Mouse (Mus musculus) cerebellum, adult 18-20 months (tissue): ENCODE results near the gene Gm20661.

Experiments
- DNase-seq, 2 experiments: peaks; one replicate each; pipeline ENCODE4 v3.0.0; 2021

Gene Gm20661

DNA sequence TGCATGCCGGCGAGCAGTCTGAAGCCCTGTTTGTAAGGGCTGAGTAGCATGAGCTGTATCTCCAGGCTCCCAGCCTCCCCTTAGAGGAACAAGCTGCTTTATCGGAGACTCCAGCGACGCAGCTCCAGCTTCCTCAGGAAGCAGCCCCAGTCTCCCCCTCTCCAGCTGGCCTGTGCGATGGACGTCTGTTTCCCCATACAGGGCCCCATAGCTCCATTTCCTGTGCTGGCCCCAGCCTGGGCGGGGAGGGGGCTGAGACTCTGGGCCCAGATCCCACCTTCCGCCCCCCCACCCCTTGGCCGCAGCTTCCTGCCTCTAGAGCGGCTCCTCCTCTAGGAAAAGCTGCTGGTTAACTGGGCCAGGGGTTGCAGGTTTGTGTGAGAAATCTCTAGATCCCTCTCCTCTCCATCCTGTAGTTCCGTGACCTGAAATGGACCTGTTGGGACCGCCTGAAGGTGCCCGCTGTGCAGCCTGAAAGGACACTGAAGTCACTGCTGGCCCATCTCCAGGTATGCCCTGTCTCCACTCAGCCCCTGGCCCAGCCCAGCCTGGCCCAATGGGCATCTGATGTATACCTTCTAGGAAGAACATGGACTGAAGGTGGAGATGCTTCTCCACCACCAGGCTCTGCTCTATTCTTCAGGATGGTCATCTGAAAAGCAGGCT lies at the start of gene Gm20661:
Gene Gm20661, plus strand, starts transcription at position 378 of the 666 bp plus-strand sequence.
- no peak for DNase-seq

DNA sequence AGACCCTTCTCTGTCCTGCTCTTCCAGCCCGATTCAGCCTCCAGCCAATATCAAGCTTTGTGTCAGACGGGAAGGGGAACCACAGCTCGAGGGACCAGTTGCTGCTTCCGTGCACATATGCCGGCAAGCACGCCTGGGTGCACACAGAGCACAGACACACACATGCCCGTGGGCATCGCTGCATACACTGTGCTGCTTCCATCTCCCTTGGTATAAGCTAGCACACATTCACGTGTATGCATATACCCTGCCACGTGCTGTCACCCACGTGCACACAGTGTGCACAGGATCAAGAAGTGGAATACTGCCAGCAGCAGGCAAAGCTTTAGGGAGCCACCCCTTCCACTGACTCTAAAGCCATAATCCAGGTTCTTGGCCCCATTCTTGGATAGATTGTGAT lies 48.7 kb upstream of the Gm20661 start:
- DNase-seq = no peak

DNA sequence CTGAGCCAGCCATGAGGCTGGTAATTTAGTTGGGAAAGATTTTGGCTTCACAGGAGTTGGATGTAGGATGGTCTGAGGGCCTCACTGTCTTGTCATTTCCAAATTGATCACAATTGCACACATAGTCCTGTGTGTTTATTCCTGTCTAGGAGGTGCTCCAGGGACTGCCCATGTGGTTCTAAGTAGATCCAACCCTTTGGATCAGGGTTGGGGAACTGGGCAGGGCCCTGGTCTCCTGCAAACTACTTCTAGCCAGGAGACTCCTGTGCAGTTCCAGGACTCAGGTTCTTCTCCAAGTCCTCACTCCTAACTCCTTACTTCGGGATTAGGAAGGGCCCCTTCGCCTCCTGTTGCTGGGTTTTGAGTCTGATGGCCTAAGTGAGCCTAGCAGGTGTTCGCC lies 47.5 kb upstream of the Gm20661 start, which contains the start of gene Camkv:
Gene Camkv, plus strand, starts transcription at position 301 of the 400 bp plus-strand sequence.
- no peak for DNase-seq

DNA sequence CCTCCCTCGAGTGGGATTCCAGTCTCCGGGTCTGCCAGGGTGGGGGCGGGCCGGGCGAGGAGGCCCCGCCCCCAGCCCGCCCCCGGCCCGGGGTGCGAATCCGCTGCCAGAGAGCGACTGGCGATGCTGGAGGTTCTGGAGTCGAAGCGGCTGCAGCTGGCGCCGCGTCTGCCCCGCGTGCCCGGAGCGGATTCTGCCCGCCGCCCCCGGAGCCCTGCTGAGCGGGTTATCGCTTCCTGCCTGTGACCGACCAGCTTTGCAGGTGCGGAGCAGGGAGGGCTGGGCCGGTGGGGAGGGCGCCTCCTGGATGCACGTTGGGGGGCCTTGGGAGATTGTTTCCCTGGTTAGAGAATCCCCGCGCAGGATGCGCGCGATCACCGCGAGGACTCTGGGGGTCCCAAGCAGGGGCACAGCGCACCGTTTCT lies 47.1 kb upstream of the Gm20661 start:
- DNase-seq = peak; percentile 15 to 28

DNA sequence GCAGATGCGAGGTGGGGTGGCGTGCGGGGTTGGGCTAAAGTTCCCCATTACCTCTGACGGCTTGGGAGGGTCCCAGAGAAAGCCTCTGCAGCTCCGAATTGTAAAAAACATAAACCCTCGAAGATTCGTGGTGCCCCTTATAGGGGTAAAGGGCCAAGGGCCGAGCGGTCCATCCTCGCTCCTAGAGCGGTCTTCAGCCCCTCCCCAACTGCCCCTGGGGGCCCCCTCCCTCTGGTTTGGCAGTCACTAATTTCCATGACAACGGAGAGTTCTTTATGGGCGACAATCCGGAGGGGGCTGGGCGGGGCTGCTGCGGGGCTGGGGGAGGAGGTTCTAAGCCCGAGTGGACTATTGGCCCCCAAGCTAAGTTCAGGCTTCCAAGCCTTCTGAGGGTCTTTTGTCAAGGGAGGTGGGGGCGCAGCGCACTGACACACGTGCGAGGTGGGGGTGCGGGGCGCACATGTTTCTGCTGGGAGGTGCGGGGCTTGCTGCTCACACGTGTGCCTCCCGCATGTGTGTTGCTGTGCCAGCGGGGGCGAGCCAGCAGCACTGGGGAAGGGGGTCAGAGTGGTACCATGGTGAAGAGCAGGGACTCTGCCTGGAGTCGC lies 46.5 kb upstream of the Gm20661 start:
- no peak for DNase-seq

DNA sequence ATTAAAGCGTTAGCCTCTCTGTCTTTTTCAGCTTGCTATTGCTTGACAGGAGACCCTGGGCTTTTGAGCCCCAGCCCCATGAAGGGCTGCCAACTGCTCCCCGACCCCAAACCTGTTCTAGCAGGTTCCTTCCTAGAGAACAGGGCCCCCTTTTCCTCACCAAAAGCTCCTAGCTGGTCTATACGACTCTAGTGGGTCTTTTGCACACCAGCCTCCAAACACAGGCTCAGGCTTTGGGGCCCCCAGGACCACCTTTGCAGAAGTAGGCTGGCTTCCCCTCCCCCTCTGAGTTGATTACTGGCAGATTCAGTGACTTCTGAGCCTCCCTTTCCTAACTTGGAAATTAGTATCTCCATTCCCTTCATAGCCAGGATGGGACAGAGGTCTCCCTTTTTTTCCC lies 46.0 kb upstream of the Gm20661 start:
- no peak for DNase-seq

DNA sequence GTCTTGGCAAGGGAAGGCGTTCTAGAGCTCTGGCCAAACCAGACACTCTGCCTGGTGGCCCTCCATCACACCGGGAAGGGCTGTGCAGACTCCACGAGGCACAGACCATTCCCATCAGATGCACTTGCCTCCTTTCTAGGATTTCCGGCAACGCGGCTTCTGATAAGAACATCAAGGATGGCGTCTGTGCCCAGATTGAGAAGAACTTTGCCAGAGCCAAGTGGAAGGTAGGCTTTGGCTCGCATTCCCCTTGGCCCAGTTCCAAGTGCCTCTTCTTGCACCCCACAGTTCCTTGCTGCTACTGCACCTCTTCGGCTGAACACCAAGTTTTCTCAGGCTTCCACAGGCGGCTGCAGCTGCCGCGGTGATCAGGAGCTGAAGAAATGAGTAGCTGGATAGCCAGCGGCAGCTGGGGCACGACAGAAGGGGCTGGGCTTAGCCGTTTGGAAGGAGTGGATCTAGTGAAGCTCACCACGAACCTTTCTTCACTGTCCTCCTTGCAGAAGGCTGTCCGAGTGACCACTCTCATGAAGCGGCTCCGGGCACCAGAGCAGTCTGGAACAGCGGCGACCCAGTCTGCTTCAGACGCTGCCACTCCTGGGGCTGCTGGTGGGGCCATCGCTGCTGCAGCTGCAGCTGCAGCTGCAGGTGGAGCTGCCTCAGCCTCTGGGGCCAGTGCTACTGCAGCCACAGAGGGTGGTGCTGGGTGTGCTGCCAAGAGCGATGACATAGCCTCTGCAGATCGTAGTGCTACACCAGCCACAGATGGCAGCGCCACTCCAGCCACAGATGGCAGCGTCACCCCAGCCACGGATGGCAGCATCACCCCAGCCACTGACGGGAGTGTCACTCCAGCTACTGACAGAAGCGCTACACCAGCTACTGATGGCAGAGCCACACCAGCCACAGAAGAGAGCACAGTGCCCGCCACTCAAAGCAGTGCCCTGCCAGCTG lies 35.3 kb upstream of the Gm20661 start:
- peak; percentile 57 to 64 for DNase-seq

DNA sequence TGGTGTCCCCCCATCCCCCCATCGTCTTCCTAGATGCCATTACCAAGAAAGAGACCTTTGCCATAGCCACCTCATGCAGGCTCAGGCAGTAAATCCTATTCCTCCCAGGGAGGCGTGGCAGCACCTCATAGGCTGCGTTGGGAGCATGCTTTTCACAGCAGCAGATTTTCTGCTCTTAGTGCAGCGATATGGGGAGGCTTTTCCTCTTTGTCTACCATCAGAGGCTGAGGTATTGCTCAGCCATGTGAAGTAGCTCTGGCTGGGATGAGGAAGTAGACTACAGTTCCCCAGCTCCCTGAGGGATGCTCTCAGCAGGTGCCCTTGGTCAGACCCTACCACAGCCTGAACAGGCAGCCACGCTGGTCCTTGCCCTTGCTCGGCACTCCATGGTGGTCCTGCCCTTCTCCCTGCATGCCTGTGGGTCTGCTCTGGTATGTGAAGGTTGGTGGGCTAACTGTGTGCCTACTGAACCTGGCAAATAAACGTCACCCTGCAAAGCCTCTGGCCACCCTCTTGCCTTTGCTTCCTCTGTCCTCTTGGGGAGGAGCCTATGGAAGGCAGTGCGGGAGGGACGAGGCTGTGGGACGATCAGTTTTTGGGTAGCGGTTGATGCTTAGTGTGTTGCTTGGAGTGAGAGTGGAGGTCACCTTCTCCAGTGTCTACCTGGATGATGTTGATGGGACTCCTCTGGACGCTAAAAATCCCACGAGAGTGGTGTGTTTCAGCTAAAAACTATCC lies 33.5 kb upstream of the Gm20661 start:
- no peak for DNase-seq

DNA sequence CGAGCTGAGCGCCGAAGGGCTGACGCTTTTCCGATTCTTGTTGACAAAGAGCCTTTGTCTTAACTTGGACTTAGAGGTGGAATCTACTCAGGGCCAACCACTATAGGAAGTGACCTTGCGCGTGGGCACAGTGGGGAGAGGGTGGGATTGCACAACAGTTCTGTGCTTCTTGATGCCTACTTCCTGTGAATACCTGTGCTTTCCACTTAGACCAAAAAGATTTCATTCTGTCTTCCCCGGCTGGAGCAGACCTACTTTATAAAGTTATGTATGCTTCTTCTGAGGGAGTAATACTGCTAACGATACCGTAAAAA lies 33.0 kb upstream of the Gm20661 start, which contains the start of gene Traip:
Gene Traip, plus strand, starts transcription at position 215 of the 314 bp plus-strand sequence.
- DNase-seq = no peak

DNA sequence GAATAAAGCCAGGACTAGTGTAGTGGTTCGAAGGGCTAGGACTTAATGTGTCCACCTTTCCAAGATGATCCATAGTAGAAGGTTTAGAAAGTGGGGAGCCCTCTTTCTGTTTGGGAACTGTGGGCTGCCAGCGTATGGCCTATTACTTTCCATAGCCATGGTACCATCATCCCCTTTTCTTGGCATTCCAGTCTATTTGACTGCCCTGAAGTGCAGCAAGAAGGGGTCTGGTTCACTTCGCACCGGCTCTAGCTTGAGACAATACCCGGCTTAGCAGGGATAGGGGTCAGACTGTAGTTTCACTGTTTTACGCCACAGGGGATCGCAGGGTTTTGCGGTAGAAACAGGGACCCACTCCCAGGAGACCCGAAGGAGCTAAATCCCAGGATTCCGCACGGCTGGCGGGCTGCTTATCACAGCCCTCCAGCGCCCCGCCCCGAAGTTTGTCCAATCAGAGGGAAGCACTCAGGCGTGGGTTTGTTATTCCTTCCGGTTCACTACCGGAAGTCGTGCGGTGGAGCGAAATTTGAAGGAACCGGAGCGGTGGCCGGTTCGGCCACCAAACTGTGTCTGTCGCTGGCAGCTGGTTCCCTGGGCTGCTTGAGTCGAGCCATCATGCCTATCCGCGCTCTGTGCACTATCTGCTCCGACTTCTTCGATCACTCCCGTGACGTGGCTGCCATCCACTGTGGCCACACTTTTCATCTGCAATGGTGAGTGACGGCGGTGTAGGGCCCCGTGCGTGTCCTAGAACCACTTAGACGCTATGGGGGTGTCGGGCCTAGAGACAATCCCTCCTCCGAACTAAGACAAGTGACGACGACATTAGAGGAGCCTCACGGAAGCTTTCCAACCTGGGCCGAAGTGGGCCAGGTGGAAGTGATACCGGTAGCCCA lies 32.1 kb upstream of the Gm20661 start:
- peak; percentile 91 to 95 for DNase-seq

DNA sequence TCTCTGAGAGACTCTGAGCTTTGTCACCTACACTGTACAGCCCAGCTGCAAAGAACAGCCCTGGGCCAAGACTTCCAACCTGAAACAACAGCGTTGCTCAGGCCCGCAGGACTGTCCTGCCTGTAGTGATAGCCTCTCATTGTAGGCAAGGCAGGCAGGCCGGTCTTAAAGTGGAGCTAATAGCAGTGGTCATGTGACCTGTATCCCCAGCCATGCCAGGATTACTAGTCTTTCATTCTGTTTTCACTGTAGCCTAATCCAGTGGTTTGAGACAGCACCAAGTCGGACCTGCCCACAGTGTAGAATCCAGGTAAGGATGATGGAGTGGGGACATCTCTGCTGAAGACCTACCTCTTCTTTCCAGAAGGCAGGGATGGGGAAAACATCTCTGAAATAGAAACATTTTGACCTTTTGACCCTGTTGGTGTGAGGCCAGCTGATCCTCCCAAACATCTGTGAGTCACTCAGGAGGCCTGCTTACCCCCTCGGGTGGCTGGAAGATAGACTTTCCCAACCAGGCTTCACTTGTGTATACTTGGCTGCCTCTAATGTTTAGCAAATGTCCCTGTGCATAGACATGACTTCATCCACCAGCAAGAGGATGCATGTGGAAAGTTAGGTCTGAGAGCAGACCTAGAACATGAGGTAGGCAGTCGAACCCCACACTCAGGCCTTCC lies 27.1 kb upstream of the Gm20661 start:
- DNase-seq = no peak

DNA sequence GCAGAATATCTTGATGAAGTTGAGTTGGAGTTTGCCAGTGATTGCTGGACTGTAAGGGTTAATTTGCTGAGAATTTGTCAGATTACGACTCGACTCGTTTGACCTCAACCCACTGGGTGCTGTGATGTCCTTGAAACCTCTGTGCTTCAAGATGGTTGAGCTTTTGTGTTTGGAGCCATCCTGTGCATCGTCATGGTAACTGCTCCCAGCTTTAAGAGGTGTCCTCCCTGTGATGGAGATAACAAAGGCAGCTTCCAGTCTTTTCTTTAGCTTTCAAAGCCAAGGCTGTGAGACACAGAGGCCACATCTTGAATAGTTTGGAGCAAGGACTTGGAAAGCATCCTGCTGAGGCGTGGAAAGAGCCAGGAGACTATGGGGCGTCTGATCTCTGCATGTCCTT lies 25.7 kb upstream of the Gm20661 start:
- no peak for DNase-seq

DNA sequence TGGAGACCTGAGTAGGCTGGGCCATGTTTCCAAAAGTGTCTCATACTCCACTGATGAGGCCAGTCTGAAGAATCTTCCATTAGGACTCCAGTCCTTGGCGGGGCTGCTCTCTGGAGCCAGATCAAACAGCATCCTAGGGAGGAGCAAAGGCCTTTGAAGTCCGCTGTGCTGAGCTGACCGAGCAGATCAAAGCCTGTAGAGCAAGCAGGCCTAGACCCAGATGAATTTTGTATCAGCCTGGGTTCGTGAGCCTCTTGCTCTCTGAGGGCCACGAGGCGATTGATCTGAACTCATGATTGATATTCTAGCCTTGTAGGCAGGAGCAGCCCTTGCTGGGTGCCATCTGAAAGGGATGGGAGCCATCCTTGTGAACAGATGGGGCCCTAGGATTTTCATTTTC lies 23.0 kb upstream of the Gm20661 start:
- no peak for DNase-seq

DNA sequence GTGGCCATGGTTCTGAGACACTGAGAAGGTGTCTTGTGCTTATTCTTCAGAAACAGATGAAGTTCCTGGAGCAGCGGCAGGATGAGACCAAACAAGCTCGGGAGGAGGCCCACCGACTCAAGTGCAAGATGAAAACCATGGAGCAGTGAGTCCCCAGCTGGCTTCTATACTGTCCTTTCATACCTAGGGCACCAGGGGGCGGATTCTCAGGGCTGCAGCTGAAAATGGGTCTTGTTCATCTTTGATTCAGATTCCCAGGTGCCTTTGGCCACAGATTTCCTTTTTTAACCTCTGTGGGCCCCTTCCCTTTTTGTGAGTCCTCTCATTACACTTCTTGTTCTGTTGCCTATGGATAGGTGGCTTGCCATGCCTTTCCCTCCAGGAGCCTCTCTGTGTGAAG lies 21.9 kb upstream of the Gm20661 start:
- DNase-seq = no peak

DNA sequence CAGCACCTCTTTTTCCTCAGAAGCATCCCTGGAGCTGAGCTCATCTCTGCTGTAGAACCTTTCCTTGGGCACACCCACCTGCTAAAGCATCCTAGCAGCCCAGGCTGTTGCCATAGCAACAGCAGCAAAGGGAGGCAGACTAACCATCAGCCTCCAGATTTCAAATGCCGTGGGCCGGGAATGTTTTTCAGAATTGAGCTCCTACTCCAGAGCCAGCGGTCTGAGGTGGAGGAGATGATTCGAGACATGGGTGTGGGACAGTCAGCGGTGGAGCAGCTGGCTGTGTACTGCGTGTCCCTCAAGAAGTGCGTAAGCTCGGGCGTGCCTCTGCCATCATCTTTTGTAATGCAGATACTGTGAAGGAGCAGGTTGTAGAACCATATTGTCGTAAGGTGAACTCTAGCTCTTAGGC lies 21.5 kb upstream of the Gm20661 start:
- DNase-seq = no peak

DNA sequence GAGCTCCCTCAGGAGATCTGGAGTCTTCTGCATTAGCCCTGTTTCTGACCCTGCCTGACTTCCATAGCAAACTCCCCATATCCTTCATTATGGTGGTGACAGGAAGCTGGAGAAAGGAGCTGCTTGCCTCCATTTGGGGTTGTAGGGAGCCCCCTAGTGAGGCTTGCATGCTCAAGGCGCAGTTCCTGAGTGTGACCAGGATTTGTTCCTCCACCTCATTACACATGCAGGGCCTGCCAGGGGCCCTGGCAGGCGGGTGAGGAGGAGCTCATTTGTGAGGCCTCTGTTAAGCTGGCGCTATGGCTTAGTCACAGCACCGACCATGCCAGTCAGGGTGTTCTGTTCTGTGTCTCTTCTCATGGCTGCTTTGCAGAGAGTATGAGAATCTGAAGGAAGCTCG lies 21.0 kb upstream of the Gm20661 start:
- DNase-seq = no peak

DNA sequence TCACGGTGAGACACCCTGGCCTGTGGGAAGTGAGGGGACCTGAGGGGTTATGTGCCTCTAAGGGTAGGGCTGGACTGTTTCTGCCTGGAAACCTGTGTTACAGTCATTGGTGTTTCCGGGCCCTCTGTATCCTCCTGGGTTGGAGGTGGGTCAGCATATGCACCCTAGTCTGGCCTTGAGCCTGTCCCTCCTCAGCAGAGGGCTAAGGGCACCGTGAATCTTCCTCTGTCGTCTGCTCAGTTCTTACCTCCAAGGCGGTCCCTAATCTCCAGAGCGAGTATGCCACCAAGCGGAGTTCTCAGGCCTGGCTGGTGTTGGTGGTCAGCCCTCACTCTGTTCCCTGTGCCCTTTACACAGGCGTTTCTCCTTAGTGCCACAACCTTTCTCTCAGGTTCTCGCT lies 19.9 kb upstream of the Gm20661 start:
- DNase-seq = no peak

DNA sequence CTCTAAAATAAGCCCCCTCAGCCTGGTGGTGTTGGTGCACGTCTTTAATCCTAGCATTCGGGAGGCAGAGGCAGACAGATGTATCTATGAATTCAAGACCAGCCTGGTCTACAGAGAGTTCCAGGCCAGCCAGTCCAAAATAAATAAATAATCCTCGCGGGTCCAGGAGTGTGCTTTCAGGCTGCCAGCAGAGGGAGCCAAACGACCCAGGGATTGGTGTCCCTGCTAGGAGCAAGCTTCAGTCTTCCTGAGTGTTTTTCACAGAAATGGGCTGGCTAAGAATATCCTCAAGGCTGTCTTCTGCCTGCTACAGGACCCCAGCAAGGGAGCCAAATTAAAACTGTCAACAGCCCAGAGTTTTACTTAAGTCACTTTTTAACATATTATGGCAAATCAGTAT lies 19.2 kb upstream of the Gm20661 start:
- peak; percentile 76 to 78 for DNase-seq

DNA sequence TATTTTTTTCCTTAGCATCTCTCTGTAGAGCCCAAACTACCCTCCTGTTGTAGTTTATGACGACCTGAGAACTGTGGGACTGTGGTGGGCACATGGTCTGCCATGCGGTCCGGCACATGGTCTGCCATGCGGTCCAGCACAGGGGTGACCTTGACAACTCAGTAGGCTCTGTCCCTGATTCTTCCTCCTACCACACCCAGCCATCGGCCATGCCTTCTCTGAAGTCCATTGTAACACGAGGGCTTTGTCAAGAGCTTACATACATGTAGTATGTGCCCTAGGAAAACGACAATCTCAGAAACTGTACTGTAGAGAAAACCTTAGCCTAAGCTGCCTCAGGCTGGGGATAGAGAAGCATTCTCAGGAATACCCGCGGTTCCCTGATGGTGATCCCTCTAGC lies 18.2 kb upstream of the Gm20661 start:
- DNase-seq = no peak

DNA sequence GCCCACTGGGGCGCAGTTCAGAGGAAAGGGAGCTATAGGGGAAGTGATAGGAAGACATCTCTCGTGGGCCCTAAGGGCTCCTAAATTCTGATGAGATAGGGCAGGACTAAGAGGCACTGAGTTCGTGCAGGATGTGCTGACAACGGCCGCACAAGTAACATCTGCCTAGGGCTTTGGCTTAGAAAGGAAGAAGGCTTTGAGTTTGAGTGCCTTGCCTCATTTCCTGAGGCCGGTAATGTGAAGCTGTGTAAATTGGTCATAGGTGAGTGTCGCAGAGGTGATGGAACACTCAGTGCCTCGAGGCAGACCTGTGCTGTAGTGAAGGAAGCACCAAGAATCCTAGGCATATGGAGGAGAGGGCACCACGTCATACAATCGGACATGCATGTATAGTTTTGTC lies 16.2 kb upstream of the Gm20661 start:
- DNase-seq = no peak

DNA sequence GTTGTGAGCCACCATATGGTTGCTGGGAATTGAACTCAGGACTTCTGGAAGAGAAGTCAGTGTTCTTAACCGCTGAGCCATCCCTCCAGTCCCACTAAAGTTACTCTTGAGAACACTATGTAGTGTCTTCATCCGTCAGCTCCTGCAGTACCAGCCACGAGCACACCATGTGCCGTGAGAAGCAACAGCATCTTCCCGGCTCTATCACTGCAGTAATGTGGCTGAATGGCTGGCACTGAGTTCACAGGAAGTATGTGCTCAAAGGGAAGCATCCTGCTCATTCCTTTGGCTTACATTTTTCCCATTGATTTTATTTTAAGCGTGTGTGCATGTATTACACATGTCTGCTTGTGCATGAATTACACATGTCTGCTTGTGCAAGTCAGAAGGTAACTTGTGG lies 15.4 kb upstream of the Gm20661 start:
- no peak for DNase-seq
